Mouse (Mus musculus): ENCODE data around the gene Cblc. TPM values are rescaled to one million over a fixed set of nuclear protein-coding genes. Genes with fewer than 3 reads are reported as not detected.
"Not testable (repeated sequence)": the region's sequence is repeated elsewhere in the genome, so short reads cannot be mapped to it uniquely, and the experiment has no call there.

The Cblc gene
- polyA plus RNA-seq, 2 experiments: 5.9 to 8.6 TPM

GRCm38 (mm10) chr7:19802995-19803394 is 6.4 kb upstream of the Cblc start:
- H3K4me2 ChIP-seq (replicated peaks; ENCODE audit: low read depth, low read length, severe bottlenecking): no peak overlapping the region
- H3K4me1 ChIP-seq (ENCODE audit: control insufficient read depth, insufficient read depth, low read length): no peaks in the 10 kb centered on the region
- no peak overlapping the region for H3K4me3 ChIP-seq (replicated peaks; ENCODE audit: low read length)
- DNase-seq (ENCODE audit: low spot score) (peak; percentile 63), ATAC-seq (ENCODE audit: low FRiP score, low read depth) (no peak)
- H3K9me3 ChIP-seq (ENCODE audit: control insufficient read depth, low read length): no peaks in the 10 kb centered on the region
- H3K27ac ChIP-seq (replicated peaks; ENCODE audit: low read depth, low read length): no peak overlapping the region
- no peaks in the 10 kb centered on the region for H3K36me3 ChIP-seq (ENCODE audit: control insufficient read depth, insufficient read depth, low read length)
- 20% methylated on average over 7 of the region's 7 CpGs for WGBS
- H3K9ac ChIP-seq (ENCODE audit: low read depth, low read length, severe bottlenecking): no peak overlapping the region
- peak; percentile 26; the same call in 1 of the 2 replicates for TF ChIP-seq POLR2A (IDR thresholded peaks at IDR 0.05; ENCODE audit: borderline replicate concordance, extremely low read depth, insufficient read depth, insufficient read length)
- no peaks in the 10 kb centered on the region for H3K27me3 ChIP-seq (ENCODE audit: control insufficient read depth, insufficient read depth, low read length)

GRCm38 (mm10) chr7:19800764-19801163 is 4.2 kb upstream of the Cblc start:
- Histone ChIP-seq H3K27ac (replicated peaks; ENCODE audit: low read depth, low read length) (no peak overlapping the region), H3K4me3 (replicated peaks; ENCODE audit: low read length) (no peak overlapping the region), H3K9me3 (ENCODE audit: control insufficient read depth, low read length) (no peaks in the 10 kb centered on the region), H3K9ac (ENCODE audit: low read depth, low read length, severe bottlenecking) (no peak overlapping the region), H3K27me3 (ENCODE audit: control insufficient read depth, insufficient read depth, low read length) (peaks cover 19% of the 10 kb centered on the region), H3K36me3 (ENCODE audit: control insufficient read depth, insufficient read depth, low read length) (no peaks in the 10 kb centered on the region), H3K4me1 (ENCODE audit: control insufficient read depth, insufficient read depth, low read length) (no peaks in the 10 kb centered on the region), H3K4me2 (replicated peaks; ENCODE audit: low read depth, low read length, severe bottlenecking) (no peak overlapping the region)
- DNase-seq (ENCODE audit: low spot score) (peak; percentile 74), ATAC-seq (ENCODE audit: low FRiP score, low read depth) (no peak)
- 33% methylated on average over 2 of the region's 2 CpGs for WGBS
- TF ChIP-seq POLR2A (IDR thresholded peaks at IDR 0.05; ENCODE audit: borderline replicate concordance, extremely low read depth, insufficient read depth, insufficient read length): no peak

- no peak for TF ChIP-seq POLR2A (IDR thresholded peaks at IDR 0.05; ENCODE audit: borderline replicate concordance, extremely low read depth, insufficient read depth, insufficient read length)
- DNase-seq (ENCODE audit: low spot score): no peak
- no peak overlapping the region for H3K27ac ChIP-seq (replicated peaks; ENCODE audit: low read depth, low read length)
- H3K4me1 ChIP-seq (ENCODE audit: control insufficient read depth, insufficient read depth, low read length): no peaks in the 10 kb centered on the region
- peak overlapping the region; percentile 35 for H3K4me2 ChIP-seq (replicated peaks; ENCODE audit: low read depth, low read length, severe bottlenecking)
- WGBS: 7% methylated on average over 18 of the region's 18 CpGs
- H3K36me3 ChIP-seq (ENCODE audit: control insufficient read depth, insufficient read depth, low read length): no peaks in the 10 kb centered on the region
- peaks cover 25% of the 10 kb centered on the region for H3K27me3 ChIP-seq (ENCODE audit: control insufficient read depth, insufficient read depth, low read length)
- 0 out of 2 replicates have a peak overlapping the region, but pooled peaks have one; percentile 36 for H3K9ac ChIP-seq (ENCODE audit: low read depth, low read length, severe bottlenecking)
- no peak for ATAC-seq (ENCODE audit: low FRiP score, low read depth)
- no peaks in the 10 kb centered on the region for H3K9me3 ChIP-seq (ENCODE audit: control insufficient read depth, low read length)
- H3K4me3 ChIP-seq (replicated peaks; ENCODE audit: low read length): peak overlapping the region; percentile 28
Measured at GRCm38 (mm10) chr7:19796254-19796653, 355 bp downstream of the Cblc start.

- Histone ChIP-seq H3K4me3 (replicated peaks; ENCODE audit: low read length) (no peak overlapping the region), H3K27ac (replicated peaks; ENCODE audit: low read depth, low read length) (no peak overlapping the region), H3K27me3 (ENCODE audit: control insufficient read depth, insufficient read depth, low read length) (peaks cover 25% of the 10 kb centered on the region), H3K36me3 (ENCODE audit: control insufficient read depth, insufficient read depth, low read length) (no peaks in the 10 kb centered on the region), H3K9me3 (ENCODE audit: control insufficient read depth, low read length) (no peaks in the 10 kb centered on the region), H3K9ac (ENCODE audit: low read depth, low read length, severe bottlenecking) (no peak overlapping the region), H3K4me2 (replicated peaks; ENCODE audit: low read depth, low read length, severe bottlenecking) (no peak overlapping the region), H3K4me1 (ENCODE audit: control insufficient read depth, insufficient read depth, low read length) (no peaks in the 10 kb centered on the region)
- no peak for TF ChIP-seq POLR2A (IDR thresholded peaks at IDR 0.05; ENCODE audit: borderline replicate concordance, extremely low read depth, insufficient read depth, insufficient read length)
- ATAC-seq (ENCODE audit: low FRiP score, low read depth) (no peak), DNase-seq (ENCODE audit: low spot score) (no peak)
- WGBS: 63% methylated on average over 2 of the region's 2 CpGs
Measured at GRCm38 (mm10) chr7:19795236-19795635, 1.4 kb downstream of the Cblc start.

- Histone ChIP-seq H3K9ac (ENCODE audit: low read depth, low read length, severe bottlenecking) (no peak overlapping the region), H3K36me3 (ENCODE audit: control insufficient read depth, insufficient read depth, low read length) (no peaks in the 10 kb centered on the region), H3K9me3 (ENCODE audit: control insufficient read depth, low read length) (no peaks in the 10 kb centered on the region), H3K27me3 (ENCODE audit: control insufficient read depth, insufficient read depth, low read length) (peaks cover 25% of the 10 kb centered on the region), H3K4me3 (replicated peaks; ENCODE audit: low read length) (no peak overlapping the region), H3K4me2 (replicated peaks; ENCODE audit: low read depth, low read length, severe bottlenecking) (no peak overlapping the region), H3K4me1 (ENCODE audit: control insufficient read depth, insufficient read depth, low read length) (no peaks in the 10 kb centered on the region), H3K27ac (replicated peaks; ENCODE audit: low read depth, low read length) (no peak overlapping the region)
- DNase-seq (ENCODE audit: low spot score): no peak
- TF ChIP-seq POLR2A (IDR thresholded peaks at IDR 0.05; ENCODE audit: borderline replicate concordance, extremely low read depth, insufficient read depth, insufficient read length): no peak
- 80% methylated on average over 19 of the region's 19 CpGs for WGBS
- no peak for ATAC-seq (ENCODE audit: low FRiP score, low read depth)
Measured at GRCm38 (mm10) chr7:19792701-19793630, 3.6 kb downstream of the Cblc start.

GRCm38 (mm10) chr7:19791504-19791903 is 5.1 kb downstream of the Cblc start:
- not testable (repeated sequence) for H3K36me3 ChIP-seq (ENCODE audit: control insufficient read depth, insufficient read depth, low read length); H3K4me2 ChIP-seq (replicated peaks; ENCODE audit: low read depth, low read length, severe bottlenecking); H3K9ac ChIP-seq (ENCODE audit: low read depth, low read length, severe bottlenecking); H3K27ac ChIP-seq (replicated peaks; ENCODE audit: low read depth, low read length); H3K9me3 ChIP-seq (ENCODE audit: control insufficient read depth, low read length); H3K4me3 ChIP-seq (replicated peaks; ENCODE audit: low read length); ATAC-seq (ENCODE audit: low FRiP score, low read depth); H3K4me1 ChIP-seq (ENCODE audit: control insufficient read depth, insufficient read depth, low read length); DNase-seq (ENCODE audit: low spot score)
- 94% methylated on average over 2 of the region's 2 CpGs for WGBS
- H3K27me3 ChIP-seq (ENCODE audit: control insufficient read depth, insufficient read depth, low read length): peaks cover 14% of the 10 kb centered on the region

Data from limb, embryonic 14.5 days (tissue).